Mouse (Mus musculus): Measurements from ENCODE around the gene Mllt10. TPM values are rescaled to one million over a fixed set of nuclear protein-coding genes. Genes with fewer than 3 reads are reported as not detected.
A peak's percentile ranks its signal among the peaks of the same experiment; 100 is the strongest.

Gene Mllt10
- polyA plus RNA-seq, 1 experiment from 2014 or later = 27.4 TPM

DNA sequence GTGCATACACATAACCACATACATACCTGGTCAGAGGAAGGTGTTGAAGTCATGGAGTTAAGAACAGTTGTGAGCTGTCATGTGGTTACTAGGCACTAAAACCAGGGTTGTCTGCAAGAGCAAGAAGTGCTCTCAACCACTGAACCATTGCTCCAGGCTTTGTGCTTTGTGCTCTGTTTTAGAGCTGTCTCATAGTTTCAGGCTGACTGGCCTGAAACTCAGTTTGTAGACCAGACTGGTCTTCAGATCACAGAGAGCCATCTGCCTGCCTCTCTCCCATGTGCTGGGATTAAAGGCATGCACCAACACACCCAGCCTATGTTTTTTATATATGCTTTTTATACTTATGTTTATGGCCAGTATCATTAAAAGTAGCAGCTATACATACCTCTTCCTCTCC is 52.5 kb downstream of the Mllt10 start:
- Histone ChIP-seq H3K4me3 (ENCODE audit: low read depth, low read length) (no peak overlapping the region), H3K36me3 (ENCODE audit: control insufficient read depth, insufficient read depth, low read length) (no peaks in the 10 kb centered on the region), H3K4me2 (replicated peaks; ENCODE audit: low read depth) (no peak overlapping the region), H3K9ac (ENCODE audit: low read length) (no peak overlapping the region), H3K27me3 (ENCODE audit: control insufficient read depth, insufficient read depth, low read length) (no peaks in the 10 kb centered on the region), H3K9me3 (ENCODE audit: control insufficient read depth, low read length) (no peaks in the 10 kb centered on the region), H3K4me1 (replicated peaks; ENCODE audit: control insufficient read depth, insufficient read depth) (no peaks in the 10 kb centered on the region), H3K27ac (replicated peaks) (no peak overlapping the region)
- DNase-seq (ENCODE audit: low spot score) = no peak
- no peak for ATAC-seq (ENCODE audit: low FRiP score, low TSS enrichment)
- TF ChIP-seq CTCF (IDR thresholded peaks at IDR 0.05; ENCODE audit: low read depth) (no peak), EP300 (optimal IDR thresholded peaks at IDR 0.05) (no peak)

DNA sequence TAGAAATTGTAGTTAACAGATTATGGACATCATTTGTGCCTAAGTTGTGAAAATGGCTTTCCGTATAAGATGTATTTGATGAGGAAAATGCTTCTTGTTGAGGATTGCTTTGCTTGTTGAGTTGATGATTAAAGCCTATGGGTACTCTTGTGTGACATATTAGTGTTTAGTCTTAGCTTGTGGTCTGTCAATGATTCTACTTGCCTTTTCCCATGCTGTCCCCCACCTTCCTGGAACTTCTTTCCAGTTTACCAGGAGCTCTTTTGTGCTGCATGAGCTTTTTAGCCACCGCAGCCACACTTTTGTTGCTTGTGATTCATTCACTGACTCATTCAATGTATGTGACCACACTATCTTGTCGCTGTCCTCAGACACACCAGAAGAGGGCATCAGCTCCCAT is 53.2 kb downstream of the Mllt10 start:
- no peak for DNase-seq (ENCODE audit: low spot score)
- Histone ChIP-seq H3K9me3 (ENCODE audit: control insufficient read depth, low read length) (no peaks in the 10 kb centered on the region), H3K4me3 (ENCODE audit: low read depth, low read length) (no peak overlapping the region), H3K27me3 (ENCODE audit: control insufficient read depth, insufficient read depth, low read length) (no peaks in the 10 kb centered on the region), H3K27ac (replicated peaks) (no peak overlapping the region), H3K36me3 (ENCODE audit: control insufficient read depth, insufficient read depth, low read length) (no peaks in the 10 kb centered on the region), H3K4me2 (replicated peaks; ENCODE audit: low read depth) (no peak overlapping the region), H3K4me1 (replicated peaks; ENCODE audit: control insufficient read depth, insufficient read depth) (no peaks in the 10 kb centered on the region), H3K9ac (ENCODE audit: low read length) (no peak overlapping the region)
- 91% methylated on average over 3 of the region's 3 CpGs for WGBS
- ATAC-seq (ENCODE audit: low FRiP score, low TSS enrichment) = no peak
- TF ChIP-seq EP300 (optimal IDR thresholded peaks at IDR 0.05) = no peak
- peak; percentile 29; the same call in 1 of the 2 replicates for TF ChIP-seq CTCF (IDR thresholded peaks at IDR 0.05; ENCODE audit: low read depth)

DNA sequence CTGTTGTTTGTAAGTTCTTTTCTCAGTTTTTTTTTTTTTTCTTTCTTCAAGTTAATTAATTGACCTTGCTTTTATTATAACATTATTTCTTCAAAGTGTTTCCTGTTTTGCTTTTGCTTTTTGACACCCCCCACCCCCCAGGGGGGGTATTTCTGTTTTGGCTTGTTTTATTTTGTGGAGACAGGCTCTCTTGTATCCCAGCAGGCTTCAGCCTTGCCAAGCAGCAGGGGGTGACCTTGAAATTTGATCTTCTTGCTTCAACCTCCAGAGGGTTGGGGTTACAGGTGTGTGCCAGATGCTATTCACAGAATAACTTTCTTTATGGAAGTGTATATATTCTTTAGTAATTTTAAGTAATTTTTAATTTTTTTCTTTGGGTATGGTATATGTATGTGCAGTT is 56.4 kb downstream of the Mllt10 start:
- Histone ChIP-seq H3K27me3 (ENCODE audit: control insufficient read depth, insufficient read depth, low read length) (no peaks in the 10 kb centered on the region), H3K4me2 (replicated peaks; ENCODE audit: low read depth) (no peak overlapping the region), H3K36me3 (ENCODE audit: control insufficient read depth, insufficient read depth, low read length) (no peaks in the 10 kb centered on the region), H3K4me3 (ENCODE audit: low read depth, low read length) (no peak overlapping the region), H3K27ac (replicated peaks) (no peak overlapping the region), H3K4me1 (replicated peaks; ENCODE audit: control insufficient read depth, insufficient read depth) (no peaks in the 10 kb centered on the region), H3K9ac (ENCODE audit: low read length) (no peak overlapping the region), H3K9me3 (ENCODE audit: control insufficient read depth, low read length) (no peaks in the 10 kb centered on the region)
- ATAC-seq (ENCODE audit: low FRiP score, low TSS enrichment) (no peak), DNase-seq (ENCODE audit: low spot score) (no peak)
- TF ChIP-seq CTCF (IDR thresholded peaks at IDR 0.05; ENCODE audit: low read depth) = no peak
- no peak for TF ChIP-seq EP300 (optimal IDR thresholded peaks at IDR 0.05)

DNA sequence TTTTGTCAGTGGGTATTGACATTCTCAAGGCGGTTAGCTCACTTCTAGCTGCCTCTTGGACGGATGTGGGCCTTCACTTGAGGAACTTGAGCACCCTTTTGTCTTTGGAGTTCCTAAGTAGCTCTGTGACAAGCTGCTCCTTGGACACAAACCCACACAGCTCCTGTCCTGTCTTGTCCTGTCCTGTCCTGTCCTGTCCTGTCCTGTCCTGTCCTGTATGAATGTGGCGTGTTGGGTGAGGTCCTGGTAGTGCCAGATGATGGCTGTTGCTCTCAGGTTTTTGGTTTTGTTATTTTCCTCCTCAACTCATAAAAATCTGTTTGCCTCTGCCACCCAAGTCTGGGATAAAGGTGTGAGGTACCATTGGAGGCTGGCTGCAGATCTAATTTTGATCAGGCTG is 61.4 kb downstream of the Mllt10 start:
- WGBS = 67% methylated on average over 3 of the region's 3 CpGs
- H3K4me1 ChIP-seq (replicated peaks; ENCODE audit: control insufficient read depth, insufficient read depth) = no peaks in the 10 kb centered on the region
- H3K27ac ChIP-seq (replicated peaks) = no peak overlapping the region
- no peak overlapping the region for H3K9ac ChIP-seq (ENCODE audit: low read length)
- no peaks in the 10 kb centered on the region for H3K27me3 ChIP-seq (ENCODE audit: control insufficient read depth, insufficient read depth, low read length)
- TF ChIP-seq EP300 (optimal IDR thresholded peaks at IDR 0.05) (no peak), CTCF (IDR thresholded peaks at IDR 0.05; ENCODE audit: low read depth) (no peak)
- H3K9me3 ChIP-seq (ENCODE audit: control insufficient read depth, low read length) = no peaks in the 10 kb centered on the region
- H3K36me3 ChIP-seq (ENCODE audit: control insufficient read depth, insufficient read depth, low read length) = no peaks in the 10 kb centered on the region
- ATAC-seq (ENCODE audit: low FRiP score, low TSS enrichment) (no peak), DNase-seq (ENCODE audit: low spot score) (no peak)
- H3K4me2 ChIP-seq (replicated peaks; ENCODE audit: low read depth) = no peak overlapping the region
- no peak overlapping the region for H3K4me3 ChIP-seq (ENCODE audit: low read depth, low read length)

DNA sequence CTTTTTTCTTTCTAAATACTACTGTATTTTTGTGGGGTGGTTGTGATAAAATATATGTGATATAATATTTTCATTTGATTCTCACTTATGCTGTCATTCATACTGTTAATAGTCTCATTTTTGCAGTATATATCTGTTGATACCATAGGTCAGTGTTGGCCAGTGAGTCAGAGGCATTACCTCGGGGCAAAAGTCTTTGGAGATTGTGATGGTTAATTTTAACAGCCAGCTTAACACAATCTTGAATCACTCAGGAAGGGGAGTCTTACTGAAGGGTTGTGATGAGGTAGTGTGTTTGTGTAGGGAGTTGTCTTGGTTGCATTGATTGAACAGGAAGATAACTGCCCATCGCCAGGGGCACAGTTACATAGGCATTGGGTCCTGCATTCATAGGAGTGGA is 83.1 kb downstream of the Mllt10 start:
- DNase-seq (ENCODE audit: low spot score) (no peak), ATAC-seq (ENCODE audit: low FRiP score, low TSS enrichment) (no peak)
- no peak overlapping the region for H3K4me3 ChIP-seq (ENCODE audit: low read depth, low read length)
- no peak for TF ChIP-seq EP300 (optimal IDR thresholded peaks at IDR 0.05)
- no peak for TF ChIP-seq CTCF (IDR thresholded peaks at IDR 0.05; ENCODE audit: low read depth)
- no peaks in the 10 kb centered on the region for H3K9me3 ChIP-seq (ENCODE audit: control insufficient read depth, low read length)
- 71% methylated on average over 2 of the region's 2 CpGs for WGBS
- H3K36me3 ChIP-seq (ENCODE audit: control insufficient read depth, insufficient read depth, low read length) = peaks cover 10% of the 10 kb centered on the region; the same call in 1 of the 2 replicates
- no peaks in the 10 kb centered on the region for H3K4me1 ChIP-seq (replicated peaks; ENCODE audit: control insufficient read depth, insufficient read depth)
- no peak overlapping the region for H3K27ac ChIP-seq (replicated peaks)
- no peak overlapping the region for H3K9ac ChIP-seq (ENCODE audit: low read length)
- no peaks in the 10 kb centered on the region for H3K27me3 ChIP-seq (ENCODE audit: control insufficient read depth, insufficient read depth, low read length)
- H3K4me2 ChIP-seq (replicated peaks; ENCODE audit: low read depth) = no peak overlapping the region

DNA sequence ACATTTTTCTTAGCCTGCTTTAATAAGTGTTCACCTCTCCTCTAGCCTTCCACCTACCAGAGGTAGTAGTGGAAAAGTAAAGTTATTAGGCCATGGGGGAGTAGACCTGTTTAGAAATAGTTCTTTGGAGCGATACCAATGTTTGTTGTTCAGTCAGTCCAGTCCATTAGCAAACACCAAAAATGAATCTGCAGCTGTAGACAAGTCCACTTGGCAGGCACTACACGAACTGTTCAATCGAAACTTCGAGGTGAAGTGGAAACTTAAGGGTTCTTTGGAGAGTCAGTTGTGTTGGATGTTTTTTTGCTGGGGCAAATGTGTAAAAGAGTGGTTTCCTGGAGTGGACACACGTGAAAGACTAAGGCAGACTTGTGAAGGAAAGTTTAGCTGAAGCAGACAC is 84.6 kb downstream of the Mllt10 start:
- 93% methylated on average over 5 of the region's 5 CpGs for WGBS
- no peak for DNase-seq (ENCODE audit: low spot score)

More for the DNA sequence above, 84.6 kb downstream of the Mllt10 start:
- no peaks in the 10 kb centered on the region for H3K9me3 ChIP-seq (ENCODE audit: control insufficient read depth, low read length)
- no peak overlapping the region for H3K4me2 ChIP-seq (replicated peaks; ENCODE audit: low read depth)
- H3K9ac ChIP-seq (ENCODE audit: low read length) = no peak overlapping the region
- peaks cover 10% of the 10 kb centered on the region; the same call in 1 of the 2 replicates for H3K36me3 ChIP-seq (ENCODE audit: control insufficient read depth, insufficient read depth, low read length)
- H3K27me3 ChIP-seq (ENCODE audit: control insufficient read depth, insufficient read depth, low read length) = no peaks in the 10 kb centered on the region
- no peak for TF ChIP-seq EP300 (optimal IDR thresholded peaks at IDR 0.05)
- TF ChIP-seq CTCF (IDR thresholded peaks at IDR 0.05; ENCODE audit: low read depth) = no peak
- no peaks in the 10 kb centered on the region for H3K4me1 ChIP-seq (replicated peaks; ENCODE audit: control insufficient read depth, insufficient read depth)
- H3K4me3 ChIP-seq (ENCODE audit: low read depth, low read length) = no peak overlapping the region
- ATAC-seq (ENCODE audit: low FRiP score, low TSS enrichment) = no peak
- H3K27ac ChIP-seq (replicated peaks) = no peak overlapping the region
